Mouse (Mus musculus): ENCODE results near the gene Zranb2.

DNA sequence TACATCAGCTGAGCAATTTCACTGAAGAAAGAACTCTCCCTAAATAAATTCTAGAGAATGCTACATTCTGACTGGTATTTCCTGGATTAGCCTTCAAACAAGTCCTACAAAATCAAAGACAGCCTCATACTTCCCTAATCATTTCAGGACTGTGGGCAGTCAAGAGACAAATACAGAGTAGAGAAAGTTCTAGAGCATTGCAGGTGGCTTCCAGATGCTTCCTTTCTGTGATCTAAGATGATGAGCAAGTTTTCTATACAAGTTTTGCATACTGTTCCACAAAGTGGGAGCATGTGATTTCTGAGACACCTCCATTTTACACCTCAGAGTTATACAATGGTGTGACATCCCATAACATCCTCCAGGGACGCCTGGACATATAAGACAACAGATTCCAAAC lies 10.1 kb upstream of the Zranb2 start:
- no peak for TF ChIP-seq POLR2A (IDR thresholded peaks at IDR 0.05; ENCODE audit: control insufficient read depth, extremely low read depth, insufficient read depth, low read length, poor library complexity)
- TF ChIP-seq CTCF (IDR thresholded peaks at IDR 0.05; ENCODE audit: borderline replicate concordance, control insufficient read depth, extremely low read depth, insufficient read depth, low read length, poor library complexity): no peak
